In the genomic region with DNA sequence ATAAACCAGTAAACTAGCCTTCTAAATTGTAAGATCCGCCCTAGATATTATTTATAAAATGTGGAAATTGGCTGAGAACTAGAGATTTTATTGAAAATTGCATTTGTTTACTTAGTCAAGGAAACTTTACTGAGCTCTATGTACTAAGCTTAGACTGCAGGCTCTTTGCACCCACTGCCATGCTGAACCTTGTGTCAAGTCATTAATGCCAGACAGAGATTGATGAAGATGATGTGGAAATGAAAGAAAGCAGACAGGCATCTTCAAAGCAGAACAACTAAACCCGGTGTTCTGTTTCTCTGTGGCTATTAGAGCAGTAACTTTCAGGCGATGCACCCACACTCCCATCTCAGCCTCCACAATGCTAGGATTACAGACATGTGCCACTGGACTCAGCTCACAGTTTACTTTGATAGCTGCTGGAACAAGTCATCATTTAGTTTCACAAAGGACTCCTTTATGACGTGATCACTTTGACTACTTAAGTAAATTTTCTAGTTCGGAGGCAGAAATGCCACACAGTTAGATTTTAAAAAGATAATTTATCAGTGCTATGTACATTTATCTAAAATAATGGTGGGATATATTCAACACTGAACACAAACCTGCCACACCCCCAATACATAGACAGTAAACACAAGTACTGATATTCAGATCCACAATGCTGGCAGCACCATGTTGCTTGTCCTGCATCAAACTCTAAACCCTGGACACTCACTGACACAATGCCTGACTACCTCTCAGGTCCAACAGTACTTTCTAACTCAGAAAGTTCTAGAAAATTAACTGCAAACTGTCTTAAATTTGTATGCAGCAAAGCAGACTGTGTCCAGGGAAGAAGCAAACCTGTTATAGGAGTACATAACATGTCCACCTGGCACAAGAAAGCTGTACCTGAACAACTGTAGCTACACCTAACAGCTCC, we compare ENCODE assay signal across 8 mouse cellular contexts.
DNase-seq lines count a peak whose midpoint lies in the region; ATAC-seq and TF ChIP-seq lines count a peak whose summit lies in the region.

No protein-coding gene starts in this region.

- H3K4me1 ChIP-seq in spleen, adult 2 months (ENCODE audit: control insufficient read depth, insufficient read depth, insufficient read length): 0 out of 2 replicates have a peak, but pooled peaks cover 2% of the 10 kb centered on the region
- H3K4me1 ChIP-seq in limb, embryonic 15.5 days: peaks cover 16% of the 10 kb centered on the region

- no peaks in the 10 kb centered on the region for H3K27me3 ChIP-seq in spleen, adult 2 months (ENCODE audit: control insufficient read depth, insufficient read depth, low read length)
- no peaks in the 10 kb centered on the region for H3K27me3 ChIP-seq in limb, embryonic 15.5 days

- peak overlapping the region; percentile 49 for H3K4me2 ChIP-seq in limb, embryonic 15.5 days

- H3K9me3 ChIP-seq in limb, embryonic 15.5 days: no peaks in the 10 kb centered on the region

- no peak overlapping the region for H3K27ac ChIP-seq in spleen, adult 2 months (ENCODE audit: insufficient read depth, low read length)
- H3K27ac ChIP-seq in limb, embryonic 15.5 days: no peak overlapping the region

- no peak for TF ChIP-seq POLR2A in spleen, adult 2 months (IDR thresholded peaks at IDR 0.05; ENCODE audit: low read depth, low read length)

- ATAC-seq in limb, embryonic 15.5 days (ENCODE audit: insufficient number of reproducible peaks, low FRiP score, low TSS enrichment, low read depth): no peak

- H3K4me3 ChIP-seq in spleen, adult 2 months (ENCODE audit: extremely low read depth, insufficient read depth, insufficient read length): peak overlapping the region; percentile 1; the same call in 1 of the 2 replicates
- H3K4me3 ChIP-seq in limb, embryonic 15.5 days: peak overlapping the region; percentile 53

- WGBS in spleen, adult 2 months: 73% methylated on average over 5 of the region's 5 CpGs
- 32% methylated on average over 5 of the region's 5 CpGs for WGBS in limb, embryonic 15.5 days

- no peaks in the 10 kb centered on the region for H3K36me3 ChIP-seq in spleen, adult 2 months (ENCODE audit: control insufficient read depth, insufficient read depth, low read length)
- peaks cover 10% of the 10 kb centered on the region for H3K36me3 ChIP-seq in limb, embryonic 15.5 days

- no peak for TF ChIP-seq CTCF in spleen, adult 2 months (IDR thresholded peaks at IDR 0.05; ENCODE audit: extremely low read depth, insufficient read depth, insufficient read length, insufficient replicate concordance)

- DNase-seq in embryo, embryonic 10.5 days (ENCODE audit: low spot score): peak; percentile 24
- DNase-seq in embryo, embryonic 9.5 days (ENCODE audit: extremely low spot score): no peak
- DNase-seq in spleen, adult 2 months (ENCODE audit: low read depth in 1 of 2, low spot score in 2 of 2): no peak
- DNase-seq in spleen, adult 12 weeks (ENCODE audit: low spot score): no peak
- no peak for DNase-seq in spleen, postnatal 10 days (ENCODE audit: low spot score in 2 of 2)
- DNase-seq in spleen, postnatal 14 days (ENCODE audit: low spot score in 2 of 2): no peak
- DNase-seq in urinary bladder, postnatal 4 days (ENCODE audit: low spot score in 2 of 2): no peak

- H3K9ac ChIP-seq in limb, embryonic 15.5 days: no peak overlapping the region
